Mouse (Mus musculus) ES-E14 (cell line): ENCODE results near the gene Enpp1.

Source experiments
- HCFC1 ChIP-seq: IDR thresholded peaks from 2 replicates; pipeline ENCODE4 v1.6.1; 2012; ENCODE audit warnings: low read length, inconsistent platforms, borderline replicate concordance; ENCODE audit not compliant: insufficient read depth
- MAFK ChIP-seq: IDR thresholded peaks from 2 replicates; pipeline ENCODE4 v1.6.1; 2014; ENCODE audit warnings: mild to moderate bottlenecking, low read depth, low read length, inconsistent platforms; ENCODE audit not compliant: insufficient read depth
- ZC3H11A ChIP-seq: IDR thresholded peaks from 2 replicates; pipeline ENCODE4 v1.6.1; 2012; ENCODE audit warnings: low read depth, mild to moderate bottlenecking, inconsistent platforms, low read length, borderline replicate concordance
- ZNF384 ChIP-seq: IDR thresholded peaks from 2 replicates; pipeline ENCODE4 v1.6.1; 2012; ENCODE audit warnings: low read depth, low read length, inconsistent platforms

- TF ChIP-seq HCFC1 (no peak), ZC3H11A (no peak), MAFK (no peak), ZNF384 (no peak)
Measured at GRCm38 (mm10) chr10:24719383-24719782, 7.4 kb upstream of the Enpp1 start.
